Mouse (Mus musculus) cerebellum, adult 11 months (tissue): ENCODE data around the gene Arhgef3.

ENCODE experiments used
- DNase-seq: peaks from one replicate; pipeline ENCODE4 v3.0.0; 2022

Arhgef3 gene

DNA sequence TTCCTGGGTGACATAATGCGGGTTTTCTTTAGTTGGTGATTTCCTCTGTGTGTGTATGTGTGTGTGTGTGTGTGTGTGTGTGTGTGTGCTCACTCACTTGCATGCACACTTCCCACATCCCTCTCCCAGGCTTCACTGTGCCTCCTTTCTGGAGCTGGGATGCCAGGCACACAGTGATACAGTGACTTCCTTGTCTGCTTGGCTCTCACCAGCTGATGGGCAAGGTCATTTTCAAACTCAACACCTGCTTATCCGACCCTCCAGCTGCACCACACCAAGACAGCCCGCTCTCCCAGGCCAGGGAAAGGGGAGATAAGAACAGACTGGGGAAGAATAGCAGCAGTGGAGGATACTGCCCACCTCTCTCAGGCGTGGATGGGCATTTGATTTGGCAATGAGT lies 52.5 kb downstream of the Arhgef3 start:
- no peak for DNase-seq

DNA sequence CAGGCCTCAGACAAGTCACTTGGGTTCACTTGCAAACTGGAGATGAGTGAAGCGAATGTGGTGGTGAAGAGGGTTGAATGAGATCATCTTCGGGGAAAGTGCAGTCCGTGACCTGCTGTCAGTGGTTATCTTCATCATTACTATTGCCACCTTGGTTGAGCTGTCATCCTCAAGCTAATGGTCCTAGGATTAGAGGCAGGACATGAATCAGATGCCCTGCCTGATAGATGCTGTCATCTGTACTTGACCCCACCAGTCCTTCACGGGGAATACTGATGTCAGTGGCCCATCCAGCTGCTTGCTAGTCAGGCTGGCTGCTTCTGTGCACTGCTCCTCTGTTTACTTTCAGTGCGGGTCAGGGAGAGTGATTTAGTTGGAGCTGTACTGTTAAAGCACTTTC lies 53.7 kb downstream of the Arhgef3 start:
- DNase-seq: no peak

GRCm38 (mm10) chr14:27169287-27169686 lies 54.6 kb downstream of the Arhgef3 start:
- no peak for DNase-seq

GRCm38 (mm10) chr14:27170421-27170820 lies 55.7 kb downstream of the Arhgef3 start:
- no peak for DNase-seq

- no peak for DNase-seq
Measured at GRCm38 (mm10) chr14:27171175-27171830, 56.6 kb downstream of the Arhgef3 start.

GRCm38 (mm10) chr14:27173178-27173803 lies 58.6 kb downstream of the Arhgef3 start:
- DNase-seq: no peak

- DNase-seq: no peak
Measured at GRCm38 (mm10) chr14:27174188-27174786, 59.6 kb downstream of the Arhgef3 start.

- no peak for DNase-seq
Measured at GRCm38 (mm10) chr14:27174831-27175301, 60.2 kb downstream of the Arhgef3 start.

- DNase-seq: no peak
Measured at GRCm38 (mm10) chr14:27175343-27175742, 60.6 kb downstream of the Arhgef3 start.

DNA sequence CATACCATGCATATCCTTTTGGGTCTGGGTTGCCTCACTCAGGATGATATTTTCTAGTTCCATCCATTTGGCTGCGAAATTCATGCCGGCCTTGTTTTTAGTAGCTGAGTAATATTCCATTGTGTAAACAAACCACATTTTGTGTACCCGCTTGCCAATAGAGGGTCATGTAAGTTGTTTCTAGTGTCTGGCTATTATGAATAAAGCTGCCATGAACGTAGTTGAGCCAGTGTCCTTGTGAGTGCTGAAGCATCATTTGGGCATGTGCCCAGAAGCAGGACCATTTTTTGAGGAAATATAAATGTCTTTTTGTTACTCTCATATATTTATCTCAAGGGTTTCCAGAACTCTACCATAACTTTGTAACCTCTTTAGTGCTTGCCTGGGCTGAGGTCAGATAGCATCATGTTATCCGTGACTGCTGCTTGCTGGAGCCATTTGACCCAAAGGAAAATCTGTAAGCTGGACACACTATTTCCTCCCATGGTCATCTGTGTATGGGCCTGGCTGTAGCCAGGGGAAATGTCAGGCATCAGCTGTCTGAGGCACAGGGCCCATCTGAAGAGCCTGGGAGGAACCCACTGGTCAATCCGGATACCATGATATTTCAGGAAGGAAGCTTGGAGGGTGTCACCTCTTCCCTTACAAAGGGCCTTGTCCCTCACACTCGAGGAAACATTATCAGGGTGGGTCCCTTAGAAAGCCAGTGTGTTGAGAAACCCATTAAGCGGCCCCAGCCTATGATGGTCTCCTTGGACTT lies 63.3 kb downstream of the Arhgef3 start:
- no peak for DNase-seq

DNA sequence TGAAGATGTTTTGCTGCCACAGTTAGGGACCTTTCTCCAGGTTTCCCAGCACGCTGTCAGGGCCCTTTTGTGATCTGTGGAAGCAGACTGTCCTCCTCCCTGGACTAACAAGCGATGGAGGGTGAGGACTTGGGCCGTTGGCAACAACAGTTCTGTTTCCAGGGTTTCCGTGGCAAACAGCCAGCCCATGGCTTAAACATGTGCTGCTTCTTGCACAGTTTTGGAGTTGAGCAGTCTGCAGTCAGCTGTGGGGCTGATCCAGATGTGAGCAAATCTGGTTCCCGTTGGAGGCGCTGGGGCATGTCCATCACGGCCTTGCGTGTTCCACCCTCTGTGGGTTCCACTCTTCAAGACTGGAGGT lies 63.8 kb downstream of the Arhgef3 start:
- no peak for DNase-seq

DNA sequence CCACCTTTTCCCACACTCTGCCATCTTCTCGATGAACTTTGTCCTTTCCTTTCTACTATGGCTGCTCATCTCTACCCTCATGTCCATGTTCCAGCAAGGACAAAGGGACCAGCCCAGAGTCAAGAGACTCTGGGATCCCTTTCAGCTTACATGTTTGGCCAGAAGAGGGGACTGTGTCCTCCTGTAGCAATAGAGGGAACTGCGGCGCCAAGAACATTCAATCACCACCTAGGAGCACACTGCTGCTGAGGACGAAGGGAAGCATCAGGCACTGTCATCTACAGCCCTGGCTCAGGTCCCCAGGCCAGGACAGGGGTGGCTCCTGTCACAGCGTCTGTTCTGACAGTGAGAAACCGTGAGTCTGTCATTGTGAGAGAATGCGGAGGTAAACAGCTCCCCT lies 65.1 kb downstream of the Arhgef3 start:
- DNase-seq: no peak

- DNase-seq: no peak
Measured at GRCm38 (mm10) chr14:27182059-27182458, 67.4 kb downstream of the Arhgef3 start.

DNA sequence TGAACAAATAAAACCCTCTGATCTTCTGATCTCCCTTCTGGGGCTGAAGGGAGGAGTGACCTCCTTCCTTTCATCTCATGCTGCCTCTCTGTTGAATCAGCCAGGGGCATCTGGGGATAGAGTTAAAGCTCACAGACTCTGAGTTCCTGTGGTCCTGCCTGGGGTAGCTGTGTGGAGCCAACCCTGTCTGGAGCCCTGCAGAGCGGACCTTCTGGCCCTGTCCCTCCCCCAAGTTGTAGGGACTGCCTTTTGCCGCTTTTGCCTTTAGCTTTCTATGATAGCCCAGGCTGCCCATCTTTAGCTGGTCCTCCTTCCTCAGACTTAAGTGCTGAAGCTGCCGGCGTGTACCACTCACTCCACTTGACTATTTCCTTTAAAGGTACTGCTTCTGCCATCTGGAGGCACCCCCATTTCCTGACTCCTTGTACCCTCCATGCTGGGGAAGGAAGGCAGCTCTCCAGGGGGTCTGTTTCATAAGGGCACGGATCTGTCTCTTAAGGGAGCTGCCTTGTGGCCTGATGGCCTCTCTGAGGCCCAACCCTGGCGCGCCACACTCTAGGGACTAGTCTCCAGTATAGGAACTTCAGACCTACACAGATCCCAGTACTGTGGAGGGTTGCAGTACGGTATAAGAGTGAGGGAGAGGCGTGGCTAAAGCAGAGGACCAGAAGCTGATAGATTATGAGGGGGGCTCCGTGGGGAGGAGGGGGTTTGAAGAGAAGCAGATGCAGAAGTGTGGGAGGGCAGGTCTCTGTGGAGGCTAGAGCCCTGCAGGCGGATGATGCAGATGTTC lies 68.1 kb downstream of the Arhgef3 start:
- peak; percentile 17 for DNase-seq

GRCm38 (mm10) chr14:27183501-27184230 lies 69.0 kb downstream of the Arhgef3 start:
- peak; percentile 54 for DNase-seq

GRCm38 (mm10) chr14:27185902-27186301 lies 71.2 kb downstream of the Arhgef3 start:
- no peak for DNase-seq

DNA sequence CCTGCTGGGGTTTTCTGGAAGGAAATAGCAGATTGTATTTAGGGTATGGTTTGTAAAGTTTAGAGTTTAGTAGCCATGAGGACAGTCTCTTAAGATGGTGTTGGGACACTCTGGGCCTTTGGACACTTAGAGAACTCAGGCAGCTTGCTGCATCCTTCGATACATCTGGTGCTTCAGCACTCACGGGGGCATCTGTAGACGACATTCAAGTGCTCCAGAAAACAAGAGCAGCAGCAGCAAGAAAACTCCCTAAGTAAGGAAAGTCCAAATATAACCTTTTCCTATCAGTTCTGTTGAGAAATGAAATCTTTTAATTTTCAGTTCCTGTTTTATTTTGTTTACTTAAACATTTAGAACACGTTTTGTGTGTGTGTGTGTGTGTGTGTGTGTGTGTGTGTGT lies 71.9 kb downstream of the Arhgef3 start:
- DNase-seq: no peak

DNA sequence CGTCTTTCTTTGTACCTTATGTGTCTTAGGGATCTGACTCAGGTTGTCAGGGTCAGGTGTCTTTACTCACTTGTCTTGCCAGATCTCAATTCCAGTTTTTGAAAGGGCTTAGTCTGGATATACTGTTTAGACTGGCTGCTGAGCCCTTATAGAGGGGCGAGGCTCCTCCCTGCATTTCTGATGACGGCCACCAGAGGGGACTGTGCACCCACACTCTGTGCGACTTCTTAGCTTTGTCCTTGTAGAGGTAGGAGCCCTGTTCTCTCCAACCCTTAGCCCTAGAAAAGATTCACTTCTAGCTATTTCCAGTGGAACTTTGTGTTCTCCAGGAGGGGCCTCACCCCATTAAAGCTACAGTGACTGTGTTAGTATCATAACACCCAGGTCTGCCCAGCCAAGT lies 72.3 kb downstream of the Arhgef3 start:
- DNase-seq: peak; percentile 77

- no peak for DNase-seq
Measured at GRCm38 (mm10) chr14:27187885-27188284, 73.2 kb downstream of the Arhgef3 start.

DNA sequence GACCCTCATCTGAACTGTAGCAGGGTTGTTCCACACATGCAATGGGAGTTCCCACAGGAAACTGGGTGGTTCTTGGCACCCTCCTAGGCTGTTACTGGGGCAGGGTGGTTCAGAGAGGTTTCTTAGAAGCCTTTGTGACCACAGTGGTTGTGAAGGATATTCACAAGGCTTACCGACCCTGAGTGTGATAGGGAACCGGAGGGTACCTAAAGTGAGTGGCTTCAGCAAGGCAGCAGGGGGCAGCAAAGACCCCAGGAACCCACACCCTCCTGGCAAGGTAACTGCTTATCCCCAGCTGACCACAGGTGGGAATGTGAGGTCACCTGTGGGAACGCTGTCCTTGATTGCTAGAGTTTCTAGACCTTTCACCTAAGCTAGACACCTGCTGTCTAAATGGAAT lies 77.8 kb downstream of the Arhgef3 start:
- no peak for DNase-seq

DNA sequence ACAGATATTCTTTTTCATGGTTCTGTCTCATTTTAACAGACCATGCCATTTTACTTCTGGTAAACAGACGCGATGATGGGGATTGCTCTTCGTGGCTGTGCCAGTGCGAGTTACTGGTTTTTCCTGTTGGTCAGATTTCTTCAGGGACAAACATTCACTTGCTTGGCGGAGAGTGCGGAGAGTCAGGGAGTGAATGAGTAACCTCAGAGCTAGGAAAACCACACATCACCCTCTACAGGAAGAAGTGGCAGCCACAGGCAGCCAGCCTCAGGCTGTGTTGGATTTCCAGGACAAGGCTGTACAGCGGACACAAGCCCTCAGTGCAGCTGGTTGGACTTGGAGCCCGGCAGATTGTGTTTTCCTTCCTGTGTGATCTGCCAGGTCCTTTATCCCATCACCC lies 82.3 kb downstream of the Arhgef3 start:
- no peak for DNase-seq

GRCm38 (mm10) chr14:27198490-27199089 lies 83.9 kb downstream of the Arhgef3 start:
- no peak for DNase-seq
